In genomic region chr2:173737222-173737989, GRCm38 (mm10) we compare ENCODE assay signal across 8 mouse cellular contexts. TPM values are rescaled to one million over a fixed set of nuclear protein-coding genes. Genes with fewer than 3 reads are reported as not detected.
DNase-seq lines count a peak whose midpoint lies in the region; ATAC-seq lines count a peak whose summit lies in the region.

Gene Vapb, plus strand, starts transcription at chr2:173737511.

- peak within 1 kb of the TSS; percentile 85 for H3K4me2 ChIP-seq in heart, embryonic 13.5 days
- peak within 1 kb of the TSS; percentile 88 for H3K4me2 ChIP-seq in liver, embryonic 12.5 days
- H3K4me2 ChIP-seq in stomach, embryonic 15.5 days: peak within 1 kb of the TSS; percentile 74

- peaks cover 30% of the 10 kb centered on the region for H3K4me1 ChIP-seq in brown adipose tissue, adult 24 weeks (ENCODE audit: control insufficient read depth, insufficient read depth, insufficient read length, low read length)
- H3K4me1 ChIP-seq in heart, embryonic 13.5 days: peaks cover 18% of the 10 kb centered on the region
- peaks cover 41% of the 10 kb centered on the region for H3K4me1 ChIP-seq in liver, embryonic 12.5 days
- peaks cover 30% of the 10 kb centered on the region; the same call in 1 of the 2 replicates for H3K4me1 ChIP-seq in stomach, embryonic 15.5 days

- peak; percentile 95 for ATAC-seq in heart, embryonic 13.5 days (ENCODE audit: extremely low read depth, insufficient number of reproducible peaks, low FRiP score, low TSS enrichment)
- ATAC-seq in liver, embryonic 12.5 days: peak; percentile 98
- peak; percentile 98 for ATAC-seq in stomach, embryonic 15.5 days (ENCODE audit: insufficient read depth, low FRiP score, low read depth)

- H3K9ac ChIP-seq in heart, embryonic 13.5 days: peak within 1 kb of the TSS; percentile 92
- peak within 1 kb of the TSS; percentile 87 for H3K9ac ChIP-seq in liver, embryonic 12.5 days
- peak within 1 kb of the TSS; percentile 93 for H3K9ac ChIP-seq in stomach, embryonic 15.5 days

- under 1% methylated on average over 54 of the region's 70 CpGs for WGBS in heart, embryonic 13.5 days
- under 1% methylated on average over 70 of the region's 70 CpGs for whole genome bisulfite sequencing in liver, embryonic 12.5 days (ENCODE audit: insufficient replicate concordance)
- WGBS in stomach, embryonic 15.5 days: under 1% methylated on average over 70 of the region's 70 CpGs

- no peaks in the 10 kb centered on the region for H3K27me3 ChIP-seq in heart, embryonic 13.5 days (replicated peaks)
- no peaks in the 10 kb centered on the region; the same call in 1 of the 2 replicates for H3K27me3 ChIP-seq in liver, embryonic 12.5 days (replicated peaks)
- no peaks in the 10 kb centered on the region for H3K27me3 ChIP-seq in stomach, embryonic 15.5 days (replicated peaks)

- H3K4me3 ChIP-seq in brown adipose tissue, adult 24 weeks (ENCODE audit: insufficient read depth, low read depth, low read length): peak within 1 kb of the TSS; percentile 87
- peak within 1 kb of the TSS; percentile 79 for H3K4me3 ChIP-seq in heart, embryonic 13.5 days
- peak within 1 kb of the TSS; percentile 90 for H3K4me3 ChIP-seq in liver, embryonic 12.5 days
- peak within 1 kb of the TSS; percentile 94 for H3K4me3 ChIP-seq in stomach, embryonic 15.5 days (replicated peaks)

- H3K27ac ChIP-seq in brown adipose tissue, adult 24 weeks (replicated peaks; ENCODE audit: low read depth, low read length): 0 out of 2 replicates have a peak within 1 kb of the TSS, but pooled peaks have one; percentile 47
- peak within 1 kb of the TSS; percentile 76 for H3K27ac ChIP-seq in heart, embryonic 13.5 days (replicated peaks)
- H3K27ac ChIP-seq in liver, embryonic 12.5 days: peak within 1 kb of the TSS; percentile 74
- H3K27ac ChIP-seq in stomach, embryonic 15.5 days: peak within 1 kb of the TSS; percentile 80

- H3K36me3 ChIP-seq in heart, embryonic 13.5 days: peaks cover 9% of the 10 kb centered on the region
- peaks cover 9% of the 10 kb centered on the region for H3K36me3 ChIP-seq in liver, embryonic 12.5 days
- no peaks in the 10 kb centered on the region; the same call in 1 of the 2 replicates for H3K36me3 ChIP-seq in stomach, embryonic 15.5 days

- H3K9me3 ChIP-seq in heart, embryonic 13.5 days: no peaks in the 10 kb centered on the region
- no peaks in the 10 kb centered on the region for H3K9me3 ChIP-seq in liver, embryonic 12.5 days (replicated peaks)
- no peaks in the 10 kb centered on the region for H3K9me3 ChIP-seq in stomach, embryonic 15.5 days

- DNase-seq in CD4-positive, CD25-positive, alpha-beta regulatory T cell, adult 2 months (ENCODE audit: low read depth, low spot score): peak; percentile 100
- peak; percentile 49 for DNase-seq in fat pad, adult 2 months (ENCODE audit: extremely low read depth, low read depth, low spot score)
- DNase-seq in kidney, postnatal 10 days: peak; percentile 100
- DNase-seq in natural killer cell, adult 2 months (ENCODE audit: low spot score in 2 of 2): peak; percentile 99

RNA-seq across cellular contexts. Expression of gene Vapb, which starts in this region (rescaled TPM):
- polyA plus RNA-seq in brown adipose tissue, adult 24 weeks (2012; ENCODE audit: insufficient read depth, insufficient read length, missing spikeins): 74.1 and 75.7 TPM in 2 replicates
- 8.2 and 8.6 TPM in 2 replicates for polyA plus RNA-seq in heart, embryonic 13.5 days (2015; fragmentation: Nextera tagmentation; extraction: Ambion mirVana)
- 7.3 and 8.9 TPM in 2 replicates for polyA plus RNA-seq in liver, embryonic 12.5 days (2016; fragmentation: Nextera tagmentation; extraction: Ambion mirVana)
- 14.3 and 15.4 TPM in 2 replicates for polyA plus RNA-seq in stomach, embryonic 15.5 days (2015; fragmentation: Nextera tagmentation; extraction: Ambion mirVana)

Comparison
In these comparisons a context has a peak if more than half of its experiments do, and no peak if none do; other contexts are left out.
1. Peak in every context shown above with its lines: DNase-seq, ATAC-seq, H3K4me3 ChIP-seq and H3K27ac ChIP-seq.
2. DNase-seq: peak in every context shown above with its lines; median percentile 100 in CD4-positive, CD25-positive, alpha-beta regulatory T cell, adult 2 months; 100 in kidney, postnatal 10 days; 99 in natural killer cell, adult 2 months; 49 in fat pad, adult 2 months.